Mouse (Mus musculus) forebrain, embryonic 14.5 days (tissue): ENCODE data around the gene Cenpm. TPM values are rescaled to one million over a fixed set of nuclear protein-coding genes. Genes with fewer than 3 reads are reported as not detected.

Source experiments
- ATAC-seq: fragments of 200-750 bp; cut with Nextera tagmentation; 2 replicates; pipeline ENCODE4 v1.8.0; 2017; ENCODE audit warnings: mild to moderate bottlenecking, moderate library complexity
- DNase-seq: peaks from one replicate; pipeline ENCODE4 v3.0.0-alpha.2; 2015; ENCODE audit warnings: low spot score
- H3K27ac ChIP-seq: fragments of 300-500 bp; sonication (generic); 2 replicates; pipeline ENCODE4 v1.5.1; 2014; ENCODE audit warnings: low read depth, mild to moderate bottlenecking, control low read depth, low read length, moderate library complexity
- H3K27me3 ChIP-seq: fragments of 300-500 bp; sonication (generic); replicated peaks from 2 replicates; pipeline ENCODE4 v1.6.1; 2014; ENCODE audit warnings: low read length, control low read depth, mixed read lengths; ENCODE audit not compliant: control insufficient read depth, insufficient read depth
- H3K36me3 ChIP-seq: fragments of 300-500 bp; sonication (generic); 2 replicates; pipeline ENCODE4 v1.6.1; 2014; ENCODE audit warnings: low read length, control low read depth; ENCODE audit not compliant: control insufficient read depth, insufficient read depth
- H3K4me1 ChIP-seq: fragments of 300-500 bp; sonication (generic); 2 replicates; pipeline ENCODE4 v1.6.1; 2014; ENCODE audit warnings: antibody characterized with exemption, low read length, control low read depth; ENCODE audit not compliant: control insufficient read depth, insufficient read depth
- H3K4me2 ChIP-seq: fragments of 300-500 bp; sonication (generic); 2 replicates; pipeline ENCODE4 v1.6.1; 2014; ENCODE audit warnings: mild to moderate bottlenecking, control low read depth, low read length
- H3K4me3 ChIP-seq: fragments of 300-500 bp; sonication (generic); 2 replicates; pipeline ENCODE4 v1.5.1; 2014; ENCODE audit warnings: low read depth, low read length, control low read depth
- H3K9ac ChIP-seq: fragments of 300-500 bp; sonication (generic); 2 replicates; pipeline ENCODE4 v1.6.1; 2014; ENCODE audit warnings: mild to moderate bottlenecking, low read length, control low read depth, moderate library complexity
- H3K9me3 ChIP-seq: fragments of 300-500 bp; sonication (generic); replicated peaks from 2 replicates; pipeline ENCODE4 v1.6.1; 2016; ENCODE audit warnings: low read length, control low read depth, mixed read lengths; ENCODE audit not compliant: control insufficient read depth
- WGBS: fragments of 180-500 bp; shearing (Covaris S2); extraction: QIAGEN DNeasy Blood & Tissue Kit; methylation state at CpG from one replicate; pipeline ENCODE4 v1.1.7; 2014; 5-methylcytosine and 5-hydroxymethylcytosine counted together
- polyA plus RNA-seq: library from polyadenylated mRNA; unstranded; fragments of >200 nt; fragmentation: Nextera tagmentation; extraction: Ambion mirVana; gene quantifications from 2 replicates; pipeline ENCODE4 v1.2.1, GENCODE M21; 2014

Gene Cenpm
- polyA plus RNA-seq, result 42.4 and 63.9 TPM in 2 replicates

- H3K27ac ChIP-seq, result peak within 1 kb of the TSS; percentile 83; the same call in 1 of the 2 replicates
- peak within 1 kb of the TSS; percentile 67 for H3K4me3 ChIP-seq
- peaks cover 4% of the 10 kb centered on the region; the same call in 1 of the 2 replicates for H3K4me1 ChIP-seq
- WGBS, result under 1% methylated on average over 64 of the region's 65 CpGs
- DNase-seq (peak; percentile 96), ATAC-seq (peak; percentile 99)
- peak within 1 kb of the TSS; percentile 77 for H3K9ac ChIP-seq
- H3K27me3 ChIP-seq, result no peaks in the 10 kb centered on the region
- H3K4me2 ChIP-seq, result peak within 1 kb of the TSS; percentile 92
- H3K36me3 ChIP-seq, result no peaks in the 10 kb centered on the region
- no peaks in the 10 kb centered on the region for H3K9me3 ChIP-seq
Measured at GRCm38 (mm10) chr15:82244115-82244804, at the start of gene Cenpm. Gene Cenpm, minus strand, starts transcription at chr15:82244748.

GRCm38 (mm10) chr15:82294059-82294458 lies 49.5 kb upstream of the Cenpm start:
- H3K9ac ChIP-seq, result no peak overlapping the region
- H3K27me3 ChIP-seq, result no peaks in the 10 kb centered on the region
- peak; percentile 61 for ATAC-seq
- no peaks in the 10 kb centered on the region for H3K9me3 ChIP-seq
- peaks cover 35% of the 10 kb centered on the region for H3K36me3 ChIP-seq
- no peak overlapping the region for H3K4me3 ChIP-seq
- H3K4me1 ChIP-seq, result peaks cover 7% of the 10 kb centered on the region; the same call in 1 of the 2 replicates
- no peak overlapping the region for H3K4me2 ChIP-seq
- 38% methylated on average over 8 of the region's 8 CpGs for WGBS
- peak overlapping the region; percentile 4; the same call in 1 of the 2 replicates for H3K27ac ChIP-seq
- peak; percentile 74 for DNase-seq

- Histone ChIP-seq H3K4me2 (peak overlapping the region; percentile 9; the same call in 1 of the 2 replicates), H3K4me3 (no peak overlapping the region), H3K9ac (no peak overlapping the region), H3K9me3 (no peaks in the 10 kb centered on the region), H3K27ac (peak overlapping the region; percentile 40), H3K36me3 (peaks cover 43% of the 10 kb centered on the region), H3K4me1 (peaks cover 7% of the 10 kb centered on the region; the same call in 1 of the 2 replicates), H3K27me3 (no peaks in the 10 kb centered on the region)
- DNase-seq, result peak; percentile 70
- ATAC-seq, result peak; percentile 76
- 11% methylated on average over 7 of the region's 7 CpGs for WGBS
Measured at GRCm38 (mm10) chr15:82293271-82293711, 48.7 kb upstream of the Cenpm start.

DNA sequence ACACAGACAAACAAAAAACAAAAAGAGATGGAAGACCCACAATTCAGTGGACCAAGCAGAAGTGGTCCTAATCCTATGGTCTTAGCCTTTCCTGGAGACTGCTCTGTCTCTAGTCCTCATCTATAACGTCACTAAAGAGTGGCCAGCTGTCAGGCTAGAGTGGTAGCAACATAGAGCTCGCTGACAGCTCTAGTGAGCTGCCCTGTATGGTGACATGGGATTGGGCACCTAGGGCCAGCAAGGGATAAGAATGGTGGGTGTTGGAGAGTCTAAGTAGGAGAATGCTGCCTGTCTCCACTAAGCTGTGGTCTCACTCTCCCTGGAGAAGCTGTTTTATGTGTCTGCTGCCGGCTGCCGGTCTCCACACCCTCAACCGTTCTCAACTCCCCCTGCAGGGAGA lies 48.3 kb upstream of the Cenpm start:
- 31% methylated on average over 5 of the region's 5 CpGs for whole genome bisulfite sequencing
- no peak for DNase-seq
- Histone ChIP-seq H3K4me3 (no peak overlapping the region), H3K4me1 (peaks cover 7% of the 10 kb centered on the region; the same call in 1 of the 2 replicates), H3K36me3 (peaks cover 47% of the 10 kb centered on the region), H3K9ac (no peak overlapping the region), H3K27me3 (no peaks in the 10 kb centered on the region), H3K4me2 (peak overlapping the region; percentile 9; the same call in 1 of the 2 replicates), H3K27ac (peak overlapping the region; percentile 40; the same call in 1 of the 2 replicates), H3K9me3 (no peaks in the 10 kb centered on the region)
- ATAC-seq, result peak; percentile 27; the same call in 1 of the 2 replicates

- WGBS, result 91% methylated on average over 7 of the region's 7 CpGs
- ATAC-seq, result no peak
Measured at GRCm38 (mm10) chr15:82290252-82290651, 45.7 kb upstream of the Cenpm start.

DNA sequence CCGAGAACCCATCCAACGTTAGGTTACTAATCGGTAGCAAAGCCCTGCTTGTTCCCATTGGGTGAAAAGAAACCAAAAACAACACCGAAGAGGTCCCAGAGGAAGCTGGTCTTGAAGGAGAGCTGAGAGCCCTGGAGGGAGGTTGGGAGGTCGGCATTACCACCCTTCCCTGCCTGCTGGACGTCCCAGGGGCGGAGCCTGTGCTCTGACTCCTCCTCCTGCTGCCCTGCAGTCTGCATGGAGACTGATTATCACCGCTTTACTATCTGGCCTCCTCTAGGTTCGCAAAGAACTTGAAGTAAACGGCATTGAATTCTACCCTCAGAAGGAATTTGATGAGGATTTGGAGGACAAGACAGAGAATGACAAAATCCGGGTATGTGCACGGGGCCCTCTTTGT lies 41.6 kb upstream of the Cenpm start:
- H3K27me3 ChIP-seq, result no peaks in the 10 kb centered on the region
- H3K4me3 ChIP-seq, result no peak overlapping the region
- ATAC-seq, result no peak
- no peak overlapping the region for H3K9ac ChIP-seq
- H3K9me3 ChIP-seq, result no peaks in the 10 kb centered on the region
- H3K36me3 ChIP-seq, result peaks cover 97% of the 10 kb centered on the region
- no peak for DNase-seq
- no peak overlapping the region for H3K4me2 ChIP-seq
- no peak overlapping the region for H3K27ac ChIP-seq
- H3K4me1 ChIP-seq, result no peaks in the 10 kb centered on the region
- WGBS, result 76% methylated on average over 12 of the region's 12 CpGs

More at GRCm38 (mm10) chr15:82290252-82290651, 45.7 kb upstream of the Cenpm start:
- Histone ChIP-seq H3K9me3 (no peaks in the 10 kb centered on the region), H3K27me3 (no peaks in the 10 kb centered on the region), H3K4me3 (no peak overlapping the region), H3K27ac (no peak overlapping the region), H3K9ac (no peak overlapping the region), H3K4me1 (peaks cover 7% of the 10 kb centered on the region; the same call in 1 of the 2 replicates), H3K4me2 (no peak overlapping the region), H3K36me3 (peaks cover 73% of the 10 kb centered on the region)
- DNase-seq, result no peak

DNA sequence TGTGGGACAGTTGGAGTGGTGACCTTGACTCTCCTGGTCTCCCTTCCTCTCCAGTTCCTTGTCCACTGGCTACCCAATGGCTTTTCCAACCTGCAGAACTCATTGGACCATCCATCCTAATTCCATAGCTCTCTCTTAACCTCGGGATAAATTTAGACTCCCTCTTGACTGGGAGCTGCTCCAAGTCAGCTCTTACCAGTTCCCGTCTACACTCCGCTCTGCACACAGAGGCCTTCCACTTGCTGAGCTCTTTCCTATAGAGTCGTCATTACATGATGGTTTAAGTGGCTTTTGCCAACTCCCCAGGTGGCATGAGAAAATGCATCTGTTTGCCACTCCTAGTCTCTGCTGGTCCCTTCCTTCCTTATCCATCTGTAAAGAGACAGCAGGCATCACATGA lies 36.1 kb upstream of the Cenpm start:
- 72% methylated on average over 4 of the region's 4 CpGs for WGBS
- DNase-seq, result no peak
- ATAC-seq, result no peak

GRCm38 (mm10) chr15:82277591-82277990 lies 33.0 kb upstream of the Cenpm start:
- Histone ChIP-seq H3K4me3 (peak overlapping the region; percentile 85; the same call in 1 of the 2 replicates), H3K4me1 (peaks cover 30% of the 10 kb centered on the region), H3K36me3 (peaks cover 40% of the 10 kb centered on the region), H3K27me3 (no peaks in the 10 kb centered on the region; the same call in 1 of the 2 replicates), H3K27ac (peak overlapping the region; percentile 64; the same call in 1 of the 2 replicates), H3K9me3 (no peaks in the 10 kb centered on the region), H3K4me2 (peak overlapping the region; percentile 86), H3K9ac (peak overlapping the region; percentile 98)
- ATAC-seq (no peak), DNase-seq (peak; percentile 55)
- 76% methylated on average over 5 of the region's 5 CpGs for WGBS

More for the DNA sequence above, 36.1 kb upstream of the Cenpm start:
- H3K4me1 ChIP-seq, result peaks cover 22% of the 10 kb centered on the region
- no peaks in the 10 kb centered on the region for H3K27me3 ChIP-seq
- H3K36me3 ChIP-seq, result peaks cover 71% of the 10 kb centered on the region
- H3K27ac ChIP-seq, result no peak overlapping the region
- no peaks in the 10 kb centered on the region for H3K9me3 ChIP-seq
- no peak overlapping the region for H3K4me2 ChIP-seq
- no peak overlapping the region for H3K9ac ChIP-seq
- no peak overlapping the region for H3K4me3 ChIP-seq
